Mouse (Mus musculus): ENCODE data around the gene Snapc3.

DNA sequence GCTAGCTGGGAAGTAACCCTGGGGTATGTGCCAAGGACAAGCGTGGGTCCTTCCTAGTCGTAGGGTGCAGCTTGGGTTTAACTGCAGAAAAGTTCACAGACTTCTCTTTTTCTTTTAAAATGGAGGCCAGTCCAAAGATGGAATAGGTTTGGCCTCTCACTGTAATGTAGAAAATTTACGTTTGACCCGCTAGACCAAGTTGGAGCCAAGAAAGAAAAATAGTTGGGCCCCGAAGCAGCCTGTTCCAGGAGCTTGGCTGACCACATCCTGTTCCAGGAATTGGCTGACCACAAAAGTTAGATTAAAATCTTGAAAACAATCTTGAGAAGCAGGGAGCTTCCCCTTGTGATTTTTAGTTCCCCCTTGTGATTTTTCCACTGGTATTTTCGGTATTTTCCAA, 9.8 kb upstream of the Snapc3 start:
- no peak for TF ChIP-seq CTCF (IDR thresholded peaks at IDR 0.05)
- no peak for TF ChIP-seq EP300 (IDR thresholded peaks at IDR 0.05; ENCODE audit: insufficient read depth, low read depth, low read length)
- no peak for TF ChIP-seq POLR2A (IDR thresholded peaks at IDR 0.05; ENCODE audit: insufficient read depth, low read depth, low read length)
